In genomic region chr17:56133457-56134363, GRCm38 (mm10) we compare ENCODE assay signal across 9 mouse cellular contexts. TPM values are rescaled to one million over a fixed set of nuclear protein-coding genes. Genes with fewer than 3 reads are reported as not detected.
DNase-seq lines count a peak whose midpoint lies in the region; ATAC-seq and TF ChIP-seq lines count a peak whose summit lies in the region.
"Had no signal": no experiment of that assay in that cellular context is flagged by ENCODE, and none has a peak within 500 bp of the region (broad histone marks: within the 10 kb centered on the region; RNA-seq: fewer than 3 reads in every experiment).

No protein-coding gene starts in this region.

- H3K4me3 ChIP-seq in layer of hippocampus, adult 2 months, result peak overlapping the region; percentile 32
- H3K4me3 ChIP-seq in embryonic facial prominence, embryonic 11.5 days (ENCODE audit: low read depth, low read length), result no peak overlapping the region
- peak overlapping the region; percentile 32 for H3K4me3 ChIP-seq in heart, postnatal 0 days (ENCODE audit: low read depth, low read length)
- peak overlapping the region; percentile 51 for H3K4me3 ChIP-seq in macrophage (ENCODE audit: inconsistent target)

- no peaks in the 10 kb centered on the region; the same call in 1 of the 2 replicates for H3K79me2 ChIP-seq in macrophage (ENCODE audit: inconsistent target)

- H3K9ac ChIP-seq in embryonic facial prominence, embryonic 11.5 days (replicated peaks; ENCODE audit: low read length), result no peak overlapping the region; the same call in 1 of the 2 replicates
- peak overlapping the region; percentile 37; the same call in 1 of the 2 replicates for H3K9ac ChIP-seq in heart, postnatal 0 days (replicated peaks; ENCODE audit: low read depth, low read length)

- H3K27ac ChIP-seq in layer of hippocampus, adult 2 months, result peak overlapping the region; percentile 58
- H3K27ac ChIP-seq in embryonic facial prominence, embryonic 11.5 days (replicated peaks; ENCODE audit: low read depth, low read length), result no peak overlapping the region
- peak overlapping the region; percentile 85 for H3K27ac ChIP-seq in heart, postnatal 0 days (ENCODE audit: low read depth)
- H3K27ac ChIP-seq in macrophage, result peak overlapping the region; percentile 88

- no peak for DNase-seq in layer of hippocampus, adult 2 months (ENCODE audit: low spot score in 2 of 2)
- DNase-seq in layer of hippocampus, adult 18-20 months (ENCODE audit: low spot score in 2 of 2), result no peak
- DNase-seq in embryonic facial prominence, embryonic 11.5 days (ENCODE audit: low spot score), result peak; percentile 34
- DNase-seq in heart, postnatal 0 days (ENCODE audit: low spot score), result peak; percentile 79
- DNase-seq in kidney, postnatal 14 days, result peak; percentile 84
- DNase-seq in right cerebral cortex, postnatal 4 days, result no peak
- no peak for DNase-seq in natural killer cell, adult 2 months (ENCODE audit: low spot score in 2 of 2)

- 0 out of 2 replicates have a peak, but pooled peaks have one; percentile 26 for ATAC-seq in embryonic facial prominence, embryonic 11.5 days (replicated peaks; ENCODE audit: insufficient number of reproducible peaks, low FRiP score, low TSS enrichment, low read depth)
- ATAC-seq in heart, postnatal 0 days (ENCODE audit: insufficient read depth, low read depth), result peak; percentile 77
- ATAC-seq: Patski had no signal

- no peaks in the 10 kb centered on the region for H3K36me3 ChIP-seq in embryonic facial prominence, embryonic 11.5 days (replicated peaks; ENCODE audit: control insufficient read depth, insufficient read depth, low read depth, low read length)
- no peaks in the 10 kb centered on the region for H3K36me3 ChIP-seq in heart, postnatal 0 days (replicated peaks; ENCODE audit: control insufficient read depth, insufficient read depth, low read length)
- peaks cover 21% of the 10 kb centered on the region for H3K36me3 ChIP-seq in macrophage (ENCODE audit: inconsistent target)

- peak overlapping the region; percentile 40 for H3K4me2 ChIP-seq in embryonic facial prominence, embryonic 11.5 days (ENCODE audit: low read depth, low read length)
- peak overlapping the region; percentile 63 for H3K4me2 ChIP-seq in heart, postnatal 0 days (ENCODE audit: low read depth, low read length)

- 0 out of 2 replicates have a peak, but pooled peaks cover 3% of the 10 kb centered on the region for H3K4me1 ChIP-seq in embryonic facial prominence, embryonic 11.5 days (ENCODE audit: control insufficient read depth, insufficient read depth, low read length)
- peaks cover 10% of the 10 kb centered on the region for H3K4me1 ChIP-seq in heart, postnatal 0 days (ENCODE audit: control insufficient read depth, insufficient read depth)

- no peak for TF ChIP-seq CTCF in layer of hippocampus, adult 2 months (conservative IDR thresholded peaks at IDR 0.05)
- TF ChIP-seq CTCF in heart, postnatal 0 days (IDR thresholded peaks at IDR 0.05; ENCODE audit: low read depth), result no peak

- whole genome bisulfite sequencing in embryonic facial prominence, embryonic 11.5 days, result 19% methylated on average over 18 of the region's 21 CpGs
- WGBS in heart, postnatal 0 days, result 19% methylated on average over 18 of the region's 21 CpGs
- 1% methylated on average over 20 of the region's 21 CpGs for WGBS in macrophage (ENCODE audit: missing documents)

- peak; percentile 73; the same call in 1 of the 2 replicates for TF ChIP-seq EP300 in heart, postnatal 0 days (IDR thresholded peaks at IDR 0.05; ENCODE audit: low read depth)

- H3K9me3 ChIP-seq in embryonic facial prominence, embryonic 11.5 days (replicated peaks; ENCODE audit: control insufficient read depth, low read length), result no peaks in the 10 kb centered on the region
- H3K9me3 ChIP-seq in heart, postnatal 0 days (replicated peaks; ENCODE audit: control insufficient read depth, low read length), result 0 out of 2 replicates have a peak, but pooled peaks cover 5% of the 10 kb centered on the region

- peaks cover 8% of the 10 kb centered on the region for H3K27me3 ChIP-seq in embryonic facial prominence, embryonic 11.5 days (ENCODE audit: control insufficient read depth, insufficient read depth, low read length)
- H3K27me3 ChIP-seq in heart, postnatal 0 days (ENCODE audit: control insufficient read depth, insufficient read depth, low read length), result peaks cover 14% of the 10 kb centered on the region

RNA-seq across cellular contexts. Expression of gene Sema6b, which starts 6.4 kb away (rescaled TPM):
- total RNA-seq in layer of hippocampus, adult 2 months (2021), result 100 to 1,000 TPM; 125 to 133 TPM
- 100 to 1,000 TPM; 128 to 130 TPM for total RNA-seq in layer of hippocampus, adult 18-20 months (2021)
- polyA plus RNA-seq in embryonic facial prominence, embryonic 11.5 days (2014; fragmentation: Nextera tagmentation; extraction: Ambion mirVana), result 1.1 and 1.6 TPM in 2 replicates
- 7.9 and 10.4 TPM in 2 replicates for total RNA-seq in heart, postnatal 0 days (2014; rRNA removed; ENCODE audit: low replicate concordance)
- 0.81 and 0.93 TPM in 2 replicates for polyA plus RNA-seq in heart, postnatal 0 days (2015; fragmentation: Nextera tagmentation; extraction: Ambion mirVana)
- total RNA-seq in macrophage (2018; cell fraction: chromatin; rRNA removed), result 10 to 100 TPM in 1 of 26 experiments, 1 to 10 TPM in 21, under 1 TPM in 4; 0.55 to 10.6 (median 3.2) TPM
- total RNA-seq in macrophage (2018; cell fraction: cytosol; rRNA removed), result 1 to 10 TPM; 2.1 to 7.4 (median 4.0) TPM
- total RNA-seq in macrophage (2018; cell fraction: nucleus; rRNA removed), result 10 to 100 TPM in 1 of 26 experiments, 1 to 10 TPM in 25; 2.3 to 17.3 (median 5.0) TPM
- polyA plus RNA-seq in macrophage (2018), result 3.0 to 7.1 TPM (median 4.4 TPM) in 3 replicates

RNA-seq across cellular contexts. Expression of gene Lrg1, which starts 11.9 kb away (rescaled TPM):
- total RNA-seq in layer of hippocampus, adult 2 months (2021), result 1 to 10 TPM in 1 of 2 experiments, under 1 TPM in 1; 0.77 to 1.6 TPM
- 1 to 10 TPM in 1 of 2 experiments, under 1 TPM in 1; 0.61 to 1.0 TPM for total RNA-seq in layer of hippocampus, adult 18-20 months (2021)
- polyA plus RNA-seq in embryonic facial prominence, embryonic 11.5 days (2014; fragmentation: Nextera tagmentation; extraction: Ambion mirVana), result not detected in 2 replicates
- 4.5 and 5.1 TPM in 2 replicates for total RNA-seq in heart, postnatal 0 days (2014; rRNA removed; ENCODE audit: low replicate concordance)
- polyA plus RNA-seq in heart, postnatal 0 days (2015; fragmentation: Nextera tagmentation; extraction: Ambion mirVana), result 9.0 and 10.0 TPM in 2 replicates
- total RNA-seq in macrophage (2018; cell fraction: chromatin; rRNA removed), result not detected
- total RNA-seq in macrophage (2018; cell fraction: cytosol; rRNA removed), result under 1 TPM in 8 of 26 experiments, not detected in 18; 0.09 to 0.24 (median 0.13) TPM
- total RNA-seq in macrophage (2018; cell fraction: nucleus; rRNA removed), result not detected
- polyA plus RNA-seq in macrophage (2018), result 0.26 TPM in 1 of 3 replicates, not detected in the others

RNA-seq across cellular contexts. Expression of gene Plin5, which starts 16.3 kb away (rescaled TPM):
- total RNA-seq in layer of hippocampus, adult 2 months (2021), result under 1 TPM; 0.54 to 0.76 TPM
- total RNA-seq in layer of hippocampus, adult 18-20 months (2021), result 1 to 10 TPM in 1 of 2 experiments, under 1 TPM in 1; 0.67 to 1.1 TPM
- polyA plus RNA-seq in embryonic facial prominence, embryonic 11.5 days (2014; fragmentation: Nextera tagmentation; extraction: Ambion mirVana), result 0.10 and 0.31 TPM in 2 replicates
- total RNA-seq in heart, postnatal 0 days (2014; rRNA removed; ENCODE audit: low replicate concordance), result 23.3 and 58.8 TPM in 2 replicates
- polyA plus RNA-seq in heart, postnatal 0 days (2015; fragmentation: Nextera tagmentation; extraction: Ambion mirVana), result 55.7 and 58.3 TPM in 2 replicates
- not detected for total RNA-seq in macrophage (2018; cell fraction: chromatin; rRNA removed)
- not detected for total RNA-seq in macrophage (2018; cell fraction: cytosol; rRNA removed)
- total RNA-seq in macrophage (2018; cell fraction: nucleus; rRNA removed), result not detected
- polyA plus RNA-seq in macrophage (2018), result not detected in 3 replicates

RNA-seq across cellular contexts. Expression of gene Plin4, which starts 24.1 kb away (rescaled TPM):
- 10 to 100 TPM in 1 of 2 experiments, 1 to 10 TPM in 1; 7.5 to 10.1 TPM for total RNA-seq in layer of hippocampus, adult 2 months (2021)
- 10 to 100 TPM; 16.3 to 16.9 TPM for total RNA-seq in layer of hippocampus, adult 18-20 months (2021)
- 0.08 TPM in 1 of 2 replicates, not detected in the other for polyA plus RNA-seq in embryonic facial prominence, embryonic 11.5 days (2014; fragmentation: Nextera tagmentation; extraction: Ambion mirVana)
- 47.4 and 88.5 TPM in 2 replicates for total RNA-seq in heart, postnatal 0 days (2014; rRNA removed; ENCODE audit: low replicate concordance)
- 5.9 and 9.4 TPM in 2 replicates for polyA plus RNA-seq in heart, postnatal 0 days (2015; fragmentation: Nextera tagmentation; extraction: Ambion mirVana)
- total RNA-seq in macrophage (2018; cell fraction: chromatin; rRNA removed), result under 1 TPM in 1 of 26 experiments, not detected in 25; 0.16 TPM
- total RNA-seq in macrophage (2018; cell fraction: cytosol; rRNA removed), result not detected
- under 1 TPM in 1 of 26 experiments, not detected in 25; 0.10 TPM for total RNA-seq in macrophage (2018; cell fraction: nucleus; rRNA removed)
- not detected in 3 replicates for polyA plus RNA-seq in macrophage (2018)

RNA-seq across cellular contexts. Expression of gene Tnfaip8l1, which starts 28.6 kb away (rescaled TPM):
- 1 to 10 TPM; 5.4 to 7.0 TPM for total RNA-seq in layer of hippocampus, adult 2 months (2021)
- 1 to 10 TPM; 4.6 to 6.1 TPM for total RNA-seq in layer of hippocampus, adult 18-20 months (2021)
- 12.1 and 12.7 TPM in 2 replicates for polyA plus RNA-seq in embryonic facial prominence, embryonic 11.5 days (2014; fragmentation: Nextera tagmentation; extraction: Ambion mirVana)
- total RNA-seq in heart, postnatal 0 days (2014; rRNA removed; ENCODE audit: low replicate concordance), result 3.4 and 16.5 TPM in 2 replicates
- polyA plus RNA-seq in heart, postnatal 0 days (2015; fragmentation: Nextera tagmentation; extraction: Ambion mirVana), result 4.9 and 5.6 TPM in 2 replicates
- 1 to 10 TPM in 22 of 26 experiments, under 1 TPM in 4; 0.73 to 5.9 (median 1.9) TPM for total RNA-seq in macrophage (2018; cell fraction: chromatin; rRNA removed)
- 1 to 10 TPM in 18 of 26 experiments, under 1 TPM in 8; 0.46 to 2.2 (median 1.3) TPM for total RNA-seq in macrophage (2018; cell fraction: cytosol; rRNA removed)
- 1 to 10 TPM in 18 of 26 experiments, under 1 TPM in 8; 0.43 to 6.9 (median 1.6) TPM for total RNA-seq in macrophage (2018; cell fraction: nucleus; rRNA removed)
- 1.2 to 1.7 TPM (median 1.5 TPM) in 3 replicates for polyA plus RNA-seq in macrophage (2018)

Comparison
In these comparisons a context has a peak if more than half of its experiments do, and no peak if none do; other contexts are left out.
1. DNase-seq: peak in embryonic facial prominence, embryonic 11.5 days (single experiment), heart, postnatal 0 days (single experiment) and kidney, postnatal 14 days (single experiment); none in layer of hippocampus, adult 2 months (0 of 2), layer of hippocampus, adult 18-20 months (0 of 2), right cerebral cortex, postnatal 4 days (single experiment) and natural killer cell, adult 2 months (0 of 2).
2. RNA of gene Sema6b, which starts 6.4 kb away (total RNA-seq): 125 to 133 TPM in layer of hippocampus, adult 2 months and 128 to 130 TPM in layer of hippocampus, adult 18-20 months; 7.9 to 10.4 TPM in heart, postnatal 0 days; every median in the first group is over 10 times any median in the second.
3. RNA of gene Plin5, which starts 16.3 kb away (total RNA-seq): 23.3 to 58.8 TPM in heart, postnatal 0 days; 0.67 to 1.1 TPM in layer of hippocampus, adult 18-20 months and 0.54 to 0.76 TPM in layer of hippocampus, adult 2 months; every median in the first group is over 10 times any median in the second.